Mouse (Mus musculus) bone marrow, adult 2 months (tissue): ENCODE results near the gene Kirrel2.

Experiments
- CTCF ChIP-seq: fragments of 200-500 bp; IDR thresholded peaks from 2 replicates; pipeline ENCODE4 v1.5.1; 2011; ENCODE audit warnings: low read length, control low read depth; ENCODE audit not compliant: control insufficient read depth, insufficient read depth
- POLR2A ChIP-seq: fragments of 200-500 bp; IDR thresholded peaks from 2 replicates; pipeline ENCODE4 v1.6.1; 2011; ENCODE audit warnings: low read depth, mild to moderate bottlenecking, control low read depth, low read length, borderline replicate concordance; ENCODE audit not compliant: control insufficient read depth

DNA sequence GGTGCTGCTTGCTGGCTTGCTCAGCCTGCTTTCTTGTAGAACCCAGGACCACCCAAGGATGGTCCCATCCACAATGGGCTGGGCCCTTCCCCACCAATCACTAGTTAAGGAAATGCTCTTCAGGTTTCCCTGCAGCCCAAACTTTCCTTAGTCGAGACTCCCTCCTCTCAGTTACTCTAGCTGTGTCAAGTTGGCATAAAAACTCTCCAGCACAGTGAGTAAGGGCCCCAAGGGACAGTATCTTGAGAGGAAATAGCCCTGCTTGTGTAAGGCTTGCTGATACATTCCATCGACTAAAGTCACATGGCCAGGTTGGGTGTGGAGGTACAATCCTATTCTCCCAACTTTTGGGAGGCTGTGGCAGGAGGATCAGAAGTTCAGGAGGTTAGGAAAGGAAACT is 27.3 kb downstream of the Kirrel2 start:
- TF ChIP-seq CTCF (no peak), POLR2A (no peak)
